Mouse (Mus musculus): ENCODE measurements at regions not wholly inside any gene's neighbourhood (a gene's known extent, or its start where the extent isn't known, plus 50 kb on each side); places are given as distances from the start of the nearest gene placed in this dataset.
"Not testable (repeated sequence)": the region's sequence is repeated elsewhere in the genome, so short reads cannot be mapped to it uniquely, and the experiment has no call there.

DNA sequence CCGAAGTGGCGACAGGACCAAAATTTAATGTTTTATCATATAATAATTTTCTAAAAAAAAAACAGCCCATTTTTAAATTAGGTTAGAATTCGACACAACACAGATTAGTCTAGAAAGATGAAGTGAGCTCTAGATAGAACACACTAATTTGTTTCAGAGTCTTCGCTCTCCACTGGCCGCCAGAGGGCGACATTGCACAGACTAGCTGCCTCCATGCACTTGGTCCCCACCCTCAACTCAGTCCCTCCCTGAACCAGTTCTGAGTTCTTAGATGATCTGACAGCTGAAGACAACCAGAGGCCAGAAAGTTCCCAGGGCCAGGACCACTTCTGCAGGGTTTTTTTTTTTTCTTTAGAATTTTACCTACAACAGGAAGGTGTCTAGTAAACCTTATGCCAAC lies 296.3 kb upstream of the Olfr1507 start:
- not testable (repeated sequence) for TF ChIP-seq EP300 (IDR thresholded peaks at IDR 0.05; ENCODE audit: insufficient read depth, low read depth, low read length); CTCF (IDR thresholded peaks at IDR 0.05; ENCODE audit: low read depth, low read length)
